Mouse (Mus musculus): ENCODE data around the gene 1700066M21Rik.
A peak's percentile ranks its signal among the peaks of the same experiment; 100 is the strongest.

Gene 1700066M21Rik

DNA sequence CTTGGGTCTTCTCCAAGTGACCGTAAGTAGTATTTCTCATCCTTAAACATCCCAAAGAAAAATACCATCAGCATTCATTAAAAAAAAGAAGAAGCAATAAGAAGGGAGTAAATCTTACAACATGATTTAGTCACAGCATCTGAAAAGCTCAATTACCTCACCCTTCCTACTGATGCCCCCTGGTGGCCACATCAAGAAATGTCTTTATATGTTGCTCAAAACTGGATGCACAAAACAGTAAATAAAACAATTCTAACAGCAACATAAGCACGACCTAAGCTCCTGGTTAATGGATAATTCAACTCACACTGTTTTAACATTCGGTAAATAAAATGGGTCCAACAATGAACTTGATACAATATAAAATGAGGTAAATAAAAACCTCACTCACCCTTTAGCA is 16.6 kb downstream of the 1700066M21Rik start:
- DNase-seq = peak in 1 of 2 experiments; percentile 47

- no peak for DNase-seq
These were observed 22.9 kb downstream of the 1700066M21Rik start for GRCm38 (mm10) chr1:57400321-57400720.

DNA sequence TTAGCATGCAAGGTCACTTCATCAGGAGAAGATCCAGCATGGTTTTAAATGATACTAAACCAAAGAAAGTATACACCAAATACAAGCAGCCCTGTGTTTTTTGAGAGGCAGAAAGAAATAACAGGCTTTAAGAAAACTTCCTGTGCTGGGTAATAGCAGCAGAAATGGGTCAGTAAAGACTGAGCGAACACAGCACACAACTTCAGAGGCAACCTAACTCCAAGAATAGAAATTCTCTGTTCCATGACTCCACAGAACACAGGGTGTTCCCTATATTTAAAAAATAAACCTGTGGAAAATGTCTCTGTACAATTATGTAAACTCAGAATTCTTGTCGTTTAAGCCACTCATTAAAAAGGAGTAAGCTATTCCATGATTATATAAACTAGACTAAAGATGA is 23.5 kb downstream of the 1700066M21Rik start:
- DNase-seq = no peak

DNA sequence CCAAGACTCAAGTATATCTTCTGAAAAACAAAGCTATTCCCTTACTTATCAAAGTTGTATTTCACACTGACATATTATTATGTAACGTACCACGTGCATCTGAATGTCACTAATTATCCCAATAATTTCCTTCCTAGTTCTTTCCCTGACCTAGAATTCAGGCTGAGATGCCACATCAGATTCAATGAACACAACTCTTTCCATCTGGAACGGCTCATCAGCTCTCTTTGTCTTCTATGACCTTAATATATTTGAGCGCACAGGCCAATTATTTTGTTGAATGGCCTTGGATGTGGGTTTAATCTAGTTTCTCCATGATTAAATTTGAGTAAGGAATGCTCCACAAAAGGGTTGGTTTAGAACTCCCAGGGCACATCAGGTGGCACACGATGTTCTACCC is 24.7 kb downstream of the 1700066M21Rik start:
- no peak for DNase-seq

DNA sequence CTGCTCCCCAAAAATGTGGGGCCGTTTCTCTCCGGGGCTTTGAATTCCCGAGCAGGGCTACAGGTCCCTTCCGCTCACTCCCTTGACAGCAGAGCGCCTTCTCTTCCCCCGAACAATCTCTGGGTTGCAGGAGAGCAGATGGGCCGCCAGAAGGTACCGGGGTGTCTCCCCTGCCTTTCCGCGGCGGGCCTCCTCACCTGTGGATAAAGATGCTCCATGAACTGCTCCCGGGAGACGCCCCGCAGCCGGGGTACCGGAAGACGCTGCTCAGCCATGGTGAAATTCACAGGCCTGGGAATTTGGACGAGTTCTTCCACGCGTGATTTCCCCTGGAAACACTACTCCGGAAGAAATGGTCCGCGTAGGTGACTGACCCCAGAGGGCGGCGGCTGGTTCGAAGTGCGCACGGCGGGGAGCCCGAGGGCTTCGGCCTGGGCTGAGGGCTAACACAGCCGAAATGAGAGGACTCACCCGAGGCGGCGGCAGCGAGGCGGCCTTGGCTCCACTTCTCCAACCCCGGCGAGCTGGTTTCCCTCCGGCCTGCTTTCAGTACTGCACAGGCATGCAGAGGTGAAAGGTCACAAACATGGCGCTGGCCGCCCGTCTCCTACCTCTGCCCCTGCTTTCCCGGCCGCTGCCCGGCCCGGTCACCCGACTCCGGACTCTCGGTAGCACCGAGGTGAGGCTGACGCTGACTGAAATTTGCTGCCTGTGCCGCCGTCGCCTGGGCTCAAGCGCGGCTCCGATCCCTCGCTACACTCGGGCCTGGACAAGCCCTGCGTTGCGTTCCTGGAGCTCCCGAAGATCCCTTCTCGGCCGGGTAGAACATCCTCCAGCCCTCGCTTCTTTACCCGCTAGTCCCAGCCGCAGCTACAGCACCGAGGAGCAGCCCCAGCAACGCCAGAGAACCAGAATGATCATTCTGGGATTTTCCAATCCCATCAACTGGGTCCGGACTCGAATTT is 29.0 kb downstream of the 1700066M21Rik start, which contains the start of the genes Maip1 and Tyw5:
TSS of gene Maip1 (plus strand) at position 142 of the 965 bp plus-strand sequence.
TSS of gene Tyw5 (minus strand) at position 915 of the 965 bp plus-strand sequence.
- peak; percentile 59 to 75 for DNase-seq

GRCm38 (mm10) chr1:57408994-57409393 is 31.6 kb downstream of the 1700066M21Rik start:
- DNase-seq = no peak

- DNase-seq = no peak
These were observed 36.0 kb downstream of the 1700066M21Rik start for GRCm38 (mm10) chr1:57413397-57413796.

- DNase-seq = no peak
These were observed 46.3 kb downstream of the 1700066M21Rik start for GRCm38 (mm10) chr1:57423696-57424095.

- peak; percentile 49 to 84 for DNase-seq
These were observed 51.2 kb downstream of the 1700066M21Rik start for GRCm38 (mm10) chr1:57428368-57429308.

DNA sequence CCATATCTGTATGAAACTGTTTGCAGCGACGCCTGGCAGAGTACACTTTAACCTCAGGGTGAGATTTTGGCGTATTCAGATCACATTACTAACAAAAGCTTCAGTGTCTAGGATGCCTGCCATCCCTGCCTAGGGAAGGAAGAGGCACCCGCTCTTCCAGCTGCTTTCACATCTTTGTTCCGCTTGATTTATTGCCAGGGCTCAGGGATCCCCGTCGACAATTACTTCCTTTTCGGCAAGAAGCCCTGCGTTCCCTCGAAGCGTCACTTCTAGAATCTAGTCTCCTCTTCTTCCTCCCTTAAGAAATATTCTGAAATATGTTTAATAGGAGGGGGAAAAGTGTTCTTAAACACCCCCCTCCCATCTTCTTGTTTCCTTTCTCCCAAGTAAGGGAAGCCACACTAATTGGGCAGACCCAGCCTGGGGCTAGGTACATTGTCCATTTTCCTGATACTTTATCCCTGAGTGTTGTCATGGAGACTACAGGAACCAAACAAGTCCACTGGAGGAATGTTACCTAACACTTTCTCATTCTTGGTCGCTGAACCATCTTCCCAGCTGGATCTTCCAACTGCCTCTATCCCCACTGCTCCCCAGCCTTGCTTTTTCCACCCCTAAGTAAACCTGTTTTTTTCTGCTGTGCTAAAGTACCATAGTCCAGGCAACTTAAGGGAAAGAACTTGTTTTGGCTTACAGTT is 52.5 kb downstream of the 1700066M21Rik start:
- no peak for DNase-seq

DNA sequence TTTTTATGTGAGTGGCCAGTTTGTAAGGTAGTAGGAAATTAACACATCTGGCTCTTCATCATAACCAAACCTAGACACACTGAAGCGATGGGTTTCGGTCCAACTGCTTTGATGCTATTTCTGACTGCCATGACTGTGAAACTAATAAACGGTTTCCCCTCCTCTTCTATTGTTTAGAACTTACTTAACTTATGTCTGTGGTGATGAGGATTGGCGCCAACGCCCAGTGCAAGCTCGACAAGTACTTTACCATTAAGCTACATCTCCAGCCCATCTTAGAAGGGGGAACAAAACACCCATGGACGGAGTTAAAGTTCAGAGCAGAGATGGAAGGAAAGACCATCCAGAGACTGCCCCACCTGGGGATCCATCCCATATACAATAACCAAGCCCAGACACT is 55.7 kb downstream of the 1700066M21Rik start:
- DNase-seq = no peak
